Mouse (Mus musculus): ENCODE measurements at regions not wholly inside any gene's neighbourhood (a gene's known extent, or its start where the extent isn't known, plus 50 kb on each side); places are given as distances from the start of the nearest gene placed in this dataset.
A peak's percentile ranks its signal among the peaks of the same experiment; 100 is the strongest.
"Not testable (repeated sequence)": the region's sequence is repeated elsewhere in the genome, so short reads cannot be mapped to it uniquely, and the experiment has no call there.

DNA sequence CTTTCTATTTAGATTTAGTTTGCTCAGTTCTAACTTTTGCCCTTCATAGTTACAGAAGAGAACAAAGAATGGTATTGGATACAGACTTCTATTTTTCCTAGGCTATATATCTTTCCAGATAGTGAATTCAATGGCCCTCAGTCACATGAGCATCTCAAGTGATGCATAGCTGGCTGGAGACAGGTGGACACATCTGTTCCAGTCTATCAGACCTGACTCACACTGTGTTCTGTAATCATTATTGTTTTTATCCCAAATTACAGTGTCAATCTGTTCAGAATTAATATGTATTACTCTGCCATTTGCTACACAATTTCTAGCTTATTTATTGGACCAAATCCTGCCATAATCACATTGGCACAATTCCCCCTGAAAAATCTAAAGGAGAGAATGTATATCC, 298.0 kb upstream of the Foxg1 start:
- no peak for DNase-seq (ENCODE audit: extremely low spot score, low read depth, low spot score)

GRCm38 (mm10) chr12:49086076-49086475, 296.4 kb upstream of the Foxg1 start:
- no peak for DNase-seq (ENCODE audit: extremely low spot score, low read depth, low spot score)

DNA sequence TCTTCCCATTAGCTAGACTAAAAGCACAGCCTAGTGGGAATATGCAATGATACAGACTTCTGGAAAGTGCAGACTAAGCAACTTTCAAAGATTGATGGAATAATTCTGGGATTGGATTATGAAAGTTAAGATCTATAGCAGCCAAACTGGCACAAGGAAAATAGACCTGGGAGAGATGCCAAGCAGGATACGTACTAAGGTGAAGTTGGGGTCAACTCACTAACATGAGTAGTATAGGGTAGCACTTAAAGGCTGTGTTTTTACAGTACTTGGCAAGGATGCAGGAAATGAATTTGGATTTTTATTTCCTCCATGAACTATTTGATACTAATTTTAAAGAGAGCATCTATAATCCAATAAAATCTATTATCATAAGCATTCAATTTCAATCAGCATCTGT, 292.3 kb upstream of the Foxg1 start:
- no peak for DNase-seq (ENCODE audit: extremely low spot score, low read depth, low spot score)

GRCm38 (mm10) chr12:49105931-49106330, 276.5 kb upstream of the Foxg1 start:
- DNase-seq (ENCODE audit: extremely low spot score, low read depth, low spot score), result no peak

GRCm38 (mm10) chr12:49106399-49107382, 275.8 kb upstream of the Foxg1 start:
- DNase-seq (ENCODE audit: extremely low spot score, low read depth, low spot score), result no peak

DNA sequence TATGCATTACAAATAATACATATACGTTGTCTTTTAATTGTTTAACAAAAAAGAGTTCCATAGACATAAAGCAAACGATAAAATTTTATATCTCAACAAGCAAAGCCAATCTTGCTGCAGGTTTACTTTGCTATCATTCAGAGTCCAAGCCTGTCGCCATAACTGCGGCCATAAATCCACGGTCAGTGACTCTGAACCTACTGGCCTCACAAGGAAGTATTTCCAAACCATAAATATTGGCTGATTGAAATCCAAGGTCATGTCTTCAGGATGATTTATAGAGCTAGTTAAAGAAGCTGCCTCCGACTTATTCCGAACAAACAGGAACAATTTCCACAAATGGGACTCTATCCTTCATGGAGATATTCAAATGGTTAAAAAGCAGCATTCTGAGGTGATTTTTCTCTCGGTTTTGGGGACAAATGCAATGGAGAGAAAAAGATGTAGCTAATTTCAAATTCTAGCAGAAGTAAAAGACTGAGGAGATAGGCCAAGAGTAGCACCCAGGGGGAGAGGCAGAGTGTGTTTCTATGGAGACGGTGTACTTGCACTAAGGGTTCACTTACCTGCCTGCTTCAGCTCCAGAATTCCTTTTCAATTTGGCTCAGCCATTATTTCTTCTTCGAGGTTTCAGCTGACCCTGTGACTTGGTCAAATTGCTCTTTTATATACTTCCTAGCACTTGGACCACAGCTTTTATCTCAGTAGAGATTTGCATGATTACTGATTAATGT, 274.9 kb upstream of the Foxg1 start:
- no peak for DNase-seq (ENCODE audit: extremely low spot score, low read depth, low spot score)

DNA sequence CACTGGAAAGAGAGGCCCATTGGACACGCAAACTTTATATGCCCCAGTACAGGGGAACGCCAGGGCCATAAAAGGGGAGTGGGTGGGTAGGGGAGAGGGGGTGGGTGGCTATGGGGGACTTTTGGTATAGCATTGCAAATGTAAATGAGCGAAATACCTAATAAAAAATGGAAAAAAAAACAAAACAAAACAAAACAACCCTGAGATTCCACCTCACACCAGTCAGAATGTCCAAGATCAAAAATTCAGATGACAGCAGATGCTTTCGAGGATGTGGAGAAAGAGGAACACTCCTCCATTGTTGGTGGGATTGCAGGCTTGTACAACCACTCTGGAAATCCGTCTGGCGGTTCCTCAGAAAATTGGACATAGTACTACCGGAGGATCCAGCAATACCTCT, 251.4 kb upstream of the Foxg1 start:
- not testable (repeated sequence) for DNase-seq (ENCODE audit: extremely low spot score, low read depth, low spot score)

GRCm38 (mm10) chr12:49170097-49170496, 212.4 kb upstream of the Foxg1 start:
- no peak for DNase-seq (ENCODE audit: extremely low spot score, low read depth, low spot score)

DNA sequence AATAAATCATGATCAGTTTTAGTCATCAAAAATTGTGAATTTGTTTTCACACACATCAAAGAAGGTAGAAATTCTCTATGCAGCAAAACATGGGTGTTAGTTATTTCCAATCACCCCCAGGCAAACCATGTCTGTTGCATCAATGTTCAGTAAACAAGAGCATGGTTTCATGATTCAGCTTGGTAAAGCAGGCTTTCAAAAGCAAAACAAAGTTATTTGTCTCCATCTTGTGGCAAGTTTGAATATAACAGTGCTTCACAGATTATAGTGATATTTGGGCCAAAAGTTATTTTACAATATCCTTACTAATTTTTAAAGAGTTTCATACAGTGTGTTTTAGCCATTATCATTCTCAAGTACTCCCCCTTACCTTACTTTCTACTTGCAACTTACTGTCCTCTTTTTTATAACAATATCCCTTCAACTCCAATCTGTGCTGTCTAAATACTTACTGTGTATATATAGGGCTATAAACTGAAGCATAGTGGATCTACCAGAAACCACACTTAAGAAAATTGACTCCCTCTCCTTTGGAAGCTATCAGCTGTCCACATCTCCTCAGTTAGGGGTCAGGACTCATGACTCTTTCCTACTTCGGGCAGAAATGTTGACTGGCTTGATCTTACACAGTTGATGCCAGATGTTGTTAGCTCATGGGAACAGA, 211.3 kb upstream of the Foxg1 start:
- DNase-seq (ENCODE audit: extremely low spot score, low read depth, low spot score), result peak; percentile 18

DNA sequence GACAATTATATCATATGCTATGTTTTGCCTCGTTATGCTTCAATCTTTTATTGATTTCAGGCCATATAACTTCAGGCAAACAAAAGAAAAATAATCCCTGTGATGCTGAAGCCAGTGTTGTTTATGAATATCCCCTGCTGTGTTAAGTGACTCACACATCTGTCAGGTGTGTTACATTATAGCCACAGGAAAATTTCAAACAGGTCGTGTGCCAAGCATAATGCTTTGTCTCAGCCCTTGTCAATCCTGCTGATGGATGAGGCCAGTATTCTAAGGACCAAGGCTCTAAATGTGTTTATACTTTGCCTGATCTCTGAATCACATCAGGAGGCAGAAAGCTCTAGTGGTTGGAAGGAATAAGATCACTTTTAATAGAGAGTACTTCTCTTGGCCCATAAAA, 191.1 kb upstream of the Foxg1 start:
- no peak for DNase-seq (ENCODE audit: extremely low spot score, low read depth, low spot score)

- DNase-seq (ENCODE audit: extremely low spot score, low read depth, low spot score), result no peak
Measured at GRCm38 (mm10) chr12:49233524-49234306, 148.7 kb upstream of the Foxg1 start.
